Mouse (Mus musculus) limb, embryonic 15.5 days (tissue): ENCODE data around the gene Usp19. TPM values are rescaled to one million over a fixed set of nuclear protein-coding genes. Genes with fewer than 3 reads are reported as not detected.

ENCODE experiments used
- ATAC-seq: fragments of 200-750 bp; cut with Nextera tagmentation; 2 replicates; pipeline ENCODE4 v1.8.0; 2017; ENCODE audit warnings: low read depth, moderate TSS enrichment; ENCODE audit not compliant: insufficient number of reproducible peaks, low FRiP score, low TSS enrichment
- H3K27ac ChIP-seq: fragments of 300-500 bp; sonication (generic); 2 replicates; pipeline ENCODE4 v1.5.1; 2015; ENCODE audit warnings: moderate library complexity, mild to moderate bottlenecking, inconsistent platforms
- H3K27me3 ChIP-seq: fragments of 300-500 bp; sonication (generic); 2 replicates; pipeline ENCODE4 v1.6.1; 2015; ENCODE audit warnings: inconsistent platforms
- H3K36me3 ChIP-seq: fragments of 300-500 bp; sonication (generic); 2 replicates; pipeline ENCODE4 v1.6.1; 2015; ENCODE audit warnings: inconsistent platforms
- H3K4me1 ChIP-seq: fragments of 300-500 bp; sonication (generic); 2 replicates; pipeline ENCODE4 v1.6.1; 2015; ENCODE audit warnings: inconsistent platforms
- H3K4me2 ChIP-seq: fragments of 300-500 bp; sonication (generic); 2 replicates; pipeline ENCODE4 v1.6.1; 2015; ENCODE audit warnings: mild to moderate bottlenecking, inconsistent platforms
- H3K4me3 ChIP-seq: fragments of 300-500 bp; sonication (generic); 2 replicates; pipeline ENCODE4 v1.5.1; 2015; ENCODE audit warnings: mild to moderate bottlenecking, inconsistent platforms
- H3K9ac ChIP-seq: fragments of 300-500 bp; sonication (generic); 2 replicates; pipeline ENCODE4 v1.6.1; 2015; ENCODE audit warnings: inconsistent platforms
- H3K9me3 ChIP-seq: fragments of 300-500 bp; sonication (generic); 2 replicates; pipeline ENCODE4 v1.6.1; 2016; ENCODE audit warnings: inconsistent platforms
- WGBS: fragments of 180-500 bp; shearing (Covaris S2); methylation state at CpG from one replicate; pipeline ENCODE4 v1.1.7; 2015; 5-methylcytosine and 5-hydroxymethylcytosine counted together
- polyA plus RNA-seq: library from polyadenylated mRNA; unstranded; fragments of >200 nt; fragmentation: Nextera tagmentation; extraction: Ambion mirVana; gene quantifications from 2 replicates; pipeline ENCODE4 v1.2.1, GENCODE M21; 2015

Usp19 gene
- 61.4 and 63.3 TPM in 2 replicates for polyA plus RNA-seq

DNA sequence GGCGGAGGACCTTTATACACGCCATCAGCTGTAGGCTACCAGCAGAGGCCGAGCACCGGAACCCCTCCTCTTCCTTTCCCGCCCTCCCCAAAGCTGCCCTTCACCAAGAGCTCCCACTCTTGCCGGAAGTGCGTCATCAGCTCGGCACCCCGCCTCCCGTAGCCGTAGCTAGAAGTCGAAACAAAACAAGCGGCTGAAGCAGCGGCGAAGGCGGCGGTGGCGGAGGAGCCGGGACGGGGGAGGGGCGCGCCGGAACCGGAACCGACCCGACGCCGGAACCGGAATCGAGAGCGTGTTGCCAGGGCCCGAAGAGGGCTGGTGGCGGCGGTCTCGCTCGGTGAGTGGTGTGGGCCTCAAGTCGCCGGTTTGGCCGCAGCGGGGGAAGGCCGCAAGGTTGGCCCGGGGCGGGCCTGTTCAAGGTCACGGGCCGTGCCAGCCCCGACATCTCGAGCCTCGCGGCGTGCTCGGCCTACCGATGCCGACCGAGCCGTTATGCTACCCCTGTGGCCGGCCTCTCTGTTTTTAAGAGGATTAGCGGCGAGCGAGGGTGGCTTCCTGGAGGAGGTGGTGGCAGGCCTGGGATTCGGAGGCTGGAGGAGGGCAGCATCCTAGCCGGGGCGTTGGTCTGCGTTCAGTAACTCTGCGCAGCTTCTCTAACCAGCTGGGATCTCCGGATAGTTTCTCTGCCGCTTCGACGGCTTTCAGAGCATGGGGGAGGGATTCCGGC, at the start of gene Usp19:
Gene Usp19, plus strand, starts transcription at position 44 of the 727 bp plus-strand sequence.
- Histone ChIP-seq H3K4me2 (peak within 1 kb of the TSS; percentile 82), H3K9me3 (no peaks in the 10 kb centered on the region), H3K4me1 (peaks cover 24% of the 10 kb centered on the region), H3K27me3 (no peaks in the 10 kb centered on the region), H3K4me3 (peak within 1 kb of the TSS; percentile 97), H3K9ac (peak within 1 kb of the TSS; percentile 97), H3K27ac (peak within 1 kb of the TSS; percentile 98), H3K36me3 (peaks cover 81% of the 10 kb centered on the region)
- WGBS, result under 1% methylated on average over 68 of the region's 69 CpGs
- ATAC-seq, result peak; percentile 87

GRCm38 (mm10) chr9:108441236-108441919, 49.0 kb upstream of the Usp19 start:
- H3K9ac ChIP-seq, result no peak overlapping the region
- H3K27ac ChIP-seq, result peak overlapping the region; percentile 43; the same call in 1 of the 2 replicates
- no peaks in the 10 kb centered on the region for H3K36me3 ChIP-seq
- H3K4me2 ChIP-seq, result no peak overlapping the region
- 0 out of 2 replicates have a peak, but pooled peaks have one; percentile 30 for ATAC-seq
- H3K27me3 ChIP-seq, result no peaks in the 10 kb centered on the region
- WGBS, result 69% methylated on average over 11 of the region's 11 CpGs
- no peaks in the 10 kb centered on the region for H3K9me3 ChIP-seq
- H3K4me1 ChIP-seq, result peaks cover 24% of the 10 kb centered on the region; the same call in 1 of the 2 replicates
- H3K4me3 ChIP-seq, result no peak overlapping the region

GRCm38 (mm10) chr9:108445125-108445524, 45.3 kb upstream of the Usp19 start:
- WGBS, result 61% methylated on average over 9 of the region's 9 CpGs
- no peak overlapping the region for H3K4me2 ChIP-seq
- ATAC-seq, result no peak

DNA sequence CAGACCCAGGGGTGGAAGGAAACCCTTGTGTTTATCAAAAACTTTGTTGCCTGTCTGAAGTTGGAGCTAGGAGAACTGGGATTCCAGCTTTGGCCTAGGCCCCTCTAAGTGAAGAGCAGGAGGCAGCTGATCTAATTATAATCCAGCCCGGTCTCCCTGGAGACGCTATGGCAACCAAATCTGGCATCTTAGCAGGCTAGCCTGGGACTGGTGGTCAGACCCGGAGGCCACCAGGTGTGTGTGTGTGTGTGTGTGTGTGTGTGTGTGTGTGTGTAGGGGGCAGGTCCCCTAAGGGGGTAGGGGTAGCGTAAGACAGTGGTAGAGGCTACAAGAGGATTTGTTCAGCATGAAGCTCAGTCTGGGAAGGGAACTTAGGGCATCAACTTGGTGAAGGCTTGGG, 40.5 kb upstream of the Usp19 start:
- no peak for ATAC-seq
- Histone ChIP-seq H3K9ac (no peak overlapping the region), H3K4me3 (no peak overlapping the region), H3K36me3 (peaks cover 20% of the 10 kb centered on the region), H3K4me1 (peaks cover 50% of the 10 kb centered on the region), H3K4me2 (peak overlapping the region; percentile 90), H3K27ac (no peak overlapping the region; the same call in 1 of the 2 replicates), H3K9me3 (no peaks in the 10 kb centered on the region), H3K27me3 (no peaks in the 10 kb centered on the region)
- WGBS, result 48% methylated on average over 4 of the region's 4 CpGs

More at GRCm38 (mm10) chr9:108445125-108445524, 45.3 kb upstream of the Usp19 start:
- H3K9me3 ChIP-seq, result no peaks in the 10 kb centered on the region
- H3K36me3 ChIP-seq, result peaks cover 20% of the 10 kb centered on the region
- H3K4me3 ChIP-seq, result no peak overlapping the region
- no peaks in the 10 kb centered on the region for H3K27me3 ChIP-seq
- H3K4me1 ChIP-seq, result peaks cover 24% of the 10 kb centered on the region
- no peak overlapping the region for H3K9ac ChIP-seq
- H3K27ac ChIP-seq, result no peak overlapping the region

- H3K9ac ChIP-seq, result no peak overlapping the region
- H3K36me3 ChIP-seq, result peaks cover 20% of the 10 kb centered on the region
- H3K9me3 ChIP-seq, result no peaks in the 10 kb centered on the region
- peak overlapping the region; percentile 66 for H3K4me3 ChIP-seq
- peak overlapping the region; percentile 24; the same call in 1 of the 2 replicates for H3K27ac ChIP-seq
- peak overlapping the region; percentile 90 for H3K4me2 ChIP-seq
- 64% methylated on average over 21 of the region's 21 CpGs for WGBS
- no peaks in the 10 kb centered on the region for H3K27me3 ChIP-seq
- peaks cover 47% of the 10 kb centered on the region for H3K4me1 ChIP-seq
- ATAC-seq, result no peak
These were observed 39.9 kb upstream of the Usp19 start for GRCm38 (mm10) chr9:108450292-108451169.

GRCm38 (mm10) chr9:108451170-108451493, 39.3 kb upstream of the Usp19 start:
- no peaks in the 10 kb centered on the region for H3K9me3 ChIP-seq
- H3K27ac ChIP-seq, result no peak overlapping the region

GRCm38 (mm10) chr9:108451519-108452160, 38.8 kb upstream of the Usp19 start:
- Histone ChIP-seq H3K27ac (peak overlapping the region; percentile 92), H3K9ac (peak overlapping the region; percentile 76), H3K4me3 (peak overlapping the region; percentile 66), H3K4me2 (peak overlapping the region; percentile 90), H3K27me3 (no peaks in the 10 kb centered on the region), H3K4me1 (peaks cover 43% of the 10 kb centered on the region), H3K9me3 (no peaks in the 10 kb centered on the region), H3K36me3 (peaks cover 20% of the 10 kb centered on the region)
- WGBS, result 40% methylated on average over 6 of the region's 6 CpGs
- no peak for ATAC-seq

More at GRCm38 (mm10) chr9:108451170-108451493, 39.3 kb upstream of the Usp19 start:
- H3K27me3 ChIP-seq, result no peaks in the 10 kb centered on the region
- H3K4me3 ChIP-seq, result peak overlapping the region; percentile 66
- H3K9ac ChIP-seq, result no peak overlapping the region
- H3K36me3 ChIP-seq, result peaks cover 20% of the 10 kb centered on the region
- peaks cover 43% of the 10 kb centered on the region for H3K4me1 ChIP-seq
- peak overlapping the region; percentile 90 for H3K4me2 ChIP-seq
- 82% methylated on average over 6 of the region's 6 CpGs for WGBS
- no peak for ATAC-seq

GRCm38 (mm10) chr9:108452291-108452906, 38.0 kb upstream of the Usp19 start:
- Histone ChIP-seq H3K27me3 (no peaks in the 10 kb centered on the region), H3K4me1 (peaks cover 43% of the 10 kb centered on the region), H3K36me3 (peaks cover 19% of the 10 kb centered on the region), H3K4me3 (peak overlapping the region; percentile 66), H3K4me2 (peak overlapping the region; percentile 90), H3K9me3 (no peaks in the 10 kb centered on the region), H3K27ac (peak overlapping the region; percentile 92), H3K9ac (peak overlapping the region; percentile 76)
- ATAC-seq, result peak; percentile 91
- under 1% methylated on average over 40 of the region's 40 CpGs for WGBS

DNA sequence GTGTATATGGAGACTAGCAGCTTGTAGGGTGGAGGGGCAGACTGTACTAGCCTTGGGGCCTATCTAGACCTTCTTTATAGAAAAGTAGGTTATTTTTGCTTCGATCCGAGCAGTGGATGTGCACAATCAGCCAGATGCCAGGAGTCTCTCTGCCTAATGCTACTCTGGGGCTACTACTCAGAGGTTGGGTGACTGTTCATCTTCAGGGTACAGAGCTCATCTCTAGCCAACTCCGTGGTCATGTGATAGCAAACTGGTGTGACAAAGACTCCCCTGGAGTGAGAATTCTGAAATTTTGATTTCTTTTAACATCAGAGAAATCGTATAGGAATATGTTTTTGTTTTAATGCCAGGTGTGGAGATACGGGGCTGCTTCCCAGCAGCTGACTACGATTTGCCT, 37.5 kb upstream of the Usp19 start:
- ATAC-seq, result no peak; the same call in 1 of the 2 replicates
- Histone ChIP-seq H3K4me2 (peak overlapping the region; percentile 90), H3K9me3 (no peaks in the 10 kb centered on the region), H3K27me3 (no peaks in the 10 kb centered on the region), H3K4me3 (peak overlapping the region; percentile 66), H3K4me1 (peaks cover 43% of the 10 kb centered on the region), H3K9ac (peak overlapping the region; percentile 76), H3K36me3 (peaks cover 14% of the 10 kb centered on the region), H3K27ac (peak overlapping the region; percentile 92)
- 24% methylated on average over 6 of the region's 6 CpGs for WGBS

- WGBS, result 65% methylated on average over 4 of the region's 4 CpGs
These were observed 36.9 kb upstream of the Usp19 start for GRCm38 (mm10) chr9:108453458-108453857.

GRCm38 (mm10) chr9:108454429-108454828, 36.0 kb upstream of the Usp19 start:
- H3K4me1 ChIP-seq, result peaks cover 40% of the 10 kb centered on the region
- H3K9ac ChIP-seq, result no peak overlapping the region
- H3K9me3 ChIP-seq, result no peaks in the 10 kb centered on the region
- no peak overlapping the region for H3K4me2 ChIP-seq
- ATAC-seq, result no peak
- H3K27ac ChIP-seq, result no peak overlapping the region
- H3K4me3 ChIP-seq, result no peak overlapping the region
- 85% methylated on average over 6 of the region's 6 CpGs for WGBS
- H3K27me3 ChIP-seq, result no peaks in the 10 kb centered on the region
- no peaks in the 10 kb centered on the region for H3K36me3 ChIP-seq

More at GRCm38 (mm10) chr9:108453458-108453857, 36.9 kb upstream of the Usp19 start:
- Histone ChIP-seq H3K36me3 (peaks cover 9% of the 10 kb centered on the region), H3K4me3 (peak overlapping the region; percentile 66; the same call in 1 of the 2 replicates), H3K9ac (peak overlapping the region; percentile 76), H3K27ac (peak overlapping the region; percentile 92), H3K4me1 (peaks cover 43% of the 10 kb centered on the region), H3K9me3 (no peaks in the 10 kb centered on the region), H3K27me3 (no peaks in the 10 kb centered on the region), H3K4me2 (peak overlapping the region; percentile 90)
- no peak for ATAC-seq
